Mouse (Mus musculus) macrophage (primary cell): ENCODE measurements around the gene Bckdha. TPM values are rescaled to one million over a fixed set of nuclear protein-coding genes. Genes with fewer than 3 reads are reported as not detected.
A peak's percentile ranks its signal among the peaks of the same experiment; 100 is the strongest.

Source experiments
- H3K27ac ChIP-seq: fragments of 350-480 bp; formaldehyde crosslinking; 2 replicates; pipeline ENCODE4 v1.9.0; 2021
- H3K36me3 ChIP-seq: fragments of 350-480 bp; formaldehyde crosslinking; 2 replicates; pipeline ENCODE4 v1.9.0; 2021; ENCODE audit errors: inconsistent target
- H3K4me3 ChIP-seq: fragments of 350-480 bp; formaldehyde crosslinking; 2 replicates; pipeline ENCODE4 v1.9.0; 2021; ENCODE audit errors: inconsistent target
- H3K79me2 ChIP-seq: fragments of 350-480 bp; formaldehyde crosslinking; 2 replicates; pipeline ENCODE4 v1.9.0; 2021; ENCODE audit errors: inconsistent target
- WGBS: methylation state at CpG from one replicate; pipeline ENCODE4 v1.1.7; 2026; ENCODE audit warnings: inconsistent platforms; ENCODE audit not compliant: missing documents; 5-methylcytosine and 5-hydroxymethylcytosine counted together
- polyA plus RNA-seq: library from polyadenylated mRNA; stranded (reverse); fragments of 250-400 nt; gene quantifications from 3 replicates; pipeline ENCODE4 v1.2.4, GENCODE M21; 2018; ENCODE audit warnings: inconsistent platforms

Bckdha gene
- polyA plus RNA-seq, 1 experiment from 2014 or later: 16.8 TPM

GRCm38 (mm10) chr7:25674297-25674696, 15.5 kb upstream of the Bckdha start:
- WGBS: 20% methylated on average over 9 of the region's 9 CpGs
- H3K4me3 ChIP-seq: no peak overlapping the region

DNA sequence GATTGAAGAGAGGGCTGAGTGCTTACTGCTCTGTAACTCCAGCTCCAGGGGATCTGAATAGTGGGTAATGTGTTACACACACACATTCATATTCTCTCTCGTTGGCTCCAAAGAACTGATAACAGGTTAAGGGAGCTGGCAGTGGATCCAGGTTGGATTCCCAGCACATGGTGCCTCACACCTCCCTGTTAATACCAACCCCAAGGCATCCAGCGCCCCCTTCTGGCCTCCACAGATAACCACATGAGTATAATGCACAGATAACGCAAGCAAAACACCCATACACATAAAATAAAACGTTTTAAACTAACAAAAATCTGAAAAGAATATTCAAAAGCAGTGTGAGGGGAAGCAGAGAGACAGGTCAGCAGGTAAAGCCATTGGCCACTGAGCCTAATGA, 13.7 kb upstream of the Bckdha start:
- WGBS: 73% methylated on average over 4 of the region's 4 CpGs
- H3K36me3 ChIP-seq: peaks cover 11% of the 10 kb centered on the region; the same call in 1 of the 2 replicates
- no peaks in the 10 kb centered on the region for H3K79me2 ChIP-seq
- H3K4me3 ChIP-seq: no peak overlapping the region
- H3K27ac ChIP-seq: no peak overlapping the region

More at GRCm38 (mm10) chr7:25674297-25674696, 15.5 kb upstream of the Bckdha start:
- Histone ChIP-seq H3K36me3 (no peaks in the 10 kb centered on the region), H3K79me2 (no peaks in the 10 kb centered on the region), H3K27ac (no peak overlapping the region)

DNA sequence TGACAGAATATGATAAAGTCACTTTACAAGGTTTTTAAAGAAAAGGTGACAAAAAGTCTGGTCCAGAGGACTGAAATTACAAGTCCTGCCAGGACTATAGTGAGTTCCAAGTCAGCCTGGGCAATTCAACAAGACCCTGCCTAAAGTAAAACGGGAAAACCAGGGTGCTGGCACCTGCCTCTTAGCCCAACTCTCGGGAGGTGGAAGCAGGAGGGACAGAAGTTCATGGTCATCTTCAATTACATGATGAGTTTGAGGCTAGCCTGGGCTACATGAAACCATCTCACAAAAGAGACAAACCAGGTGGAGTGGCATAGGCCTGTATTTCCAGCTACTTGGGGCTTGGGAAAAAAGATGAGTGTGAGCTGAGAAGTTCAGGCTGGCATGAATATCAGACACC, 12.9 kb upstream of the Bckdha start:
- Histone ChIP-seq H3K36me3 (peaks cover 11% of the 10 kb centered on the region; the same call in 1 of the 2 replicates), H3K4me3 (no peak overlapping the region), H3K79me2 (no peaks in the 10 kb centered on the region), H3K27ac (no peak overlapping the region)
- WGBS: 78% methylated on average over 2 of the region's 2 CpGs

GRCm38 (mm10) chr7:25670096-25670495, 11.3 kb upstream of the Bckdha start:
- no peaks in the 10 kb centered on the region for H3K79me2 ChIP-seq
- WGBS: 91% methylated on average over 4 of the region's 4 CpGs
- no peak overlapping the region for H3K27ac ChIP-seq
- H3K4me3 ChIP-seq: no peak overlapping the region
- H3K36me3 ChIP-seq: peaks cover 11% of the 10 kb centered on the region; the same call in 1 of the 2 replicates

GRCm38 (mm10) chr7:25669631-25670030, 10.8 kb upstream of the Bckdha start:
- 88% methylated on average over 9 of the region's 9 CpGs for WGBS
- Histone ChIP-seq H3K36me3 (peaks cover 11% of the 10 kb centered on the region; the same call in 1 of the 2 replicates), H3K79me2 (no peaks in the 10 kb centered on the region), H3K4me3 (no peak overlapping the region), H3K27ac (no peak overlapping the region)

DNA sequence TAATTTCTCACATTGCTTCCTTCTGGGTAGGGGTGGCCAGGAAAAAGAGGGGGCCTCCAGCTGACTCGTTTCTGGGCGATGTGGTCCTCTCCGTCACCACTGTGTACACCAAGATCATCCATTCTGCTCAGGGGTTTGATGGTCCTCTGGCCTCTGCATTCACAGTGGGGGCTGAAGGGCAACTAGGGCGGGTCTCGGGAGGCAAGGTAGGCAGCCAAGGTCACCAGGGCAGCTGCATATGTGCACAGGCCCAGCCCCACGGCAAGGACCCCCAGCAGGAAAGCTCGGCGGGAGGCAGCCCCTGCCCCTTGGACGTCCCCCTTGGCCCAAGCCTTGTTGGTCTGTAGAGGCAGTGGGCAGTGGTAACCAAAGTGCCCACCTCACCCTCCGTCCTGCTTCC, 10.4 kb upstream of the Bckdha start:
- peaks cover 11% of the 10 kb centered on the region; the same call in 1 of the 2 replicates for H3K36me3 ChIP-seq
- no peaks in the 10 kb centered on the region for H3K79me2 ChIP-seq
- 94% methylated on average over 7 of the region's 10 CpGs for WGBS
- no peak overlapping the region for H3K4me3 ChIP-seq
- H3K27ac ChIP-seq: no peak overlapping the region

DNA sequence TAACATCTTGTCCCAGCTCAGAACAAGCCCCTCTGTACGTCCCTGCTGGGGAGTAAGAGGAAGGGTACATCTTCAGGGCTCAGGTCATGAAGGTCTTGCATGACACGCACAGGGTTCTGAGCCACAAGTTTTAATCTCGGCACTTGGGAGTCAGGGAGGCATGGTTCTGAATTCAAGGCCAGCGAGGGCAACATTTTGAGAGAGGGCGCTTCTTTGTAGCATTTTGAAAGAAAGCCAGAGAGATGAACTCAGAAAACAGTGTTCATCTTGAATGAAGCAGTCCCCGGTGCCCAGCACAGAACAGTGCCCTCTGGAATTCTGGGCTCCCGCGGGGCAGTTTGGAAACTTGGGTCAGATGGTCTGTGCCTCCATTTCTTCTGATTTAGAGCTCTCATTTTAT, 7.6 kb upstream of the Bckdha start:
- WGBS: 99% methylated on average over 8 of the region's 8 CpGs
- peaks cover 11% of the 10 kb centered on the region; the same call in 1 of the 2 replicates for H3K36me3 ChIP-seq
- H3K27ac ChIP-seq: no peak overlapping the region
- no peak overlapping the region for H3K4me3 ChIP-seq
- peaks cover 17% of the 10 kb centered on the region; the same call in 1 of the 2 replicates for H3K79me2 ChIP-seq

- Histone ChIP-seq H3K79me2 (peaks cover 72% of the 10 kb centered on the region; the same call in 1 of the 2 replicates), H3K4me3 (peak overlapping the region; percentile 93), H3K27ac (0 out of 2 replicates have a peak overlapping the region, but pooled peaks have one; percentile 97), H3K36me3 (no peaks in the 10 kb centered on the region; the same call in 1 of the 2 replicates)
- WGBS: 31% methylated on average over 9 of the region's 10 CpGs
Observed at GRCm38 (mm10) chr7:25657785-25658184, 996 bp downstream of the Bckdha start.

GRCm38 (mm10) chr7:25655601-25656428, 3.0 kb downstream of the Bckdha start:
- peaks cover 54% of the 10 kb centered on the region; the same call in 1 of the 2 replicates for H3K79me2 ChIP-seq
- H3K4me3 ChIP-seq: no peak overlapping the region
- 72% methylated on average over 11 of the region's 11 CpGs for WGBS
- no peaks in the 10 kb centered on the region for H3K36me3 ChIP-seq
- no peak overlapping the region for H3K27ac ChIP-seq

DNA sequence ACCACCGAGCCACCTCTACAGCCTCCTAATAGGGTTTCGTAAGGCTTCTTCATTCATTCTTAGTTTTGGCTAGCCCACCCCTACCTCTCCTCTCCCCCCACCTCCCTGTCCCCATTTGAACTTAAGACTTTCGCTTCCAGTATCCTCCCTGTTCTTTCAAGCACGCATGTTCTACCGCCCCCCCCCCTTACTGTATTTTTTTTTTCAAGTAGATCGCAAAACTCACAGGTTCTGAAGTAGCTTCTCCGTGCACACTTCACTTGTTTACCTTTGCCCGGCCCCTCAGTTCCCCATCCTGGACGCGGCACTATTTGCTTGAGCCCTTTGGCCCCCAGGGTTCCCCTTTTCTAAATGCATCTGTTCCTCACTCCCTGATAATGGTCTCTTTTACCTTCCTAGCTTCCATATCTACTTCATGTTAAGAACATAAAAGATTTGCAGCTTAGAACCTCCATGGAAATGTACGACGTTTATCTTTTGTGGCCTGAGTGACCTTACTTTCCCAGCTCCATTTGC, 6.5 kb downstream of the Bckdha start:
- Histone ChIP-seq H3K27ac (peak overlapping the region; percentile 77; the same call in 1 of the 2 replicates), H3K4me3 (no peak overlapping the region), H3K36me3 (no peaks in the 10 kb centered on the region), H3K79me2 (peaks cover 29% of the 10 kb centered on the region; the same call in 1 of the 2 replicates)
- 5% methylated on average over 11 of the region's 12 CpGs for WGBS

DNA sequence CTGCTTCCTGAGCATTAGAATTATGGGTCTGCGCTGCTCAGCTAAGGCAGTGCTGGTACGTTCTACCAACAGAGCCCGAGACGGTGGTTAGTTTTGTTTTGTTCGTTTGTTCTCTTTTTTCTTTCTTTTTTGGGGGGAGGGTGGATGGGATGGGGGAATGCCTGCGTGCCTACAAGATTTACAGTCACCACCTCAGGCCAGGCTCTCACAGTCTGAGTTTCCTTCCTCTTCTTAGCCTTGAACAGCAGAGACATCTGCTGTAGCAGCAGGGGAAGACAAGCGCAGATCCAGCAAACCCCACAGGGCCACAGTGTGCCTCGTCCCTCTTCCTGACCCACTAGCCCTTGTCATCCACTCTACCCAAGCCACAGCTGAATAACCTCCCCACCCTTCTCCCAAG, 7.5 kb downstream of the Bckdha start:
- WGBS: 1% methylated on average over 8 of the region's 8 CpGs
- H3K4me3 ChIP-seq: no peak overlapping the region

DNA sequence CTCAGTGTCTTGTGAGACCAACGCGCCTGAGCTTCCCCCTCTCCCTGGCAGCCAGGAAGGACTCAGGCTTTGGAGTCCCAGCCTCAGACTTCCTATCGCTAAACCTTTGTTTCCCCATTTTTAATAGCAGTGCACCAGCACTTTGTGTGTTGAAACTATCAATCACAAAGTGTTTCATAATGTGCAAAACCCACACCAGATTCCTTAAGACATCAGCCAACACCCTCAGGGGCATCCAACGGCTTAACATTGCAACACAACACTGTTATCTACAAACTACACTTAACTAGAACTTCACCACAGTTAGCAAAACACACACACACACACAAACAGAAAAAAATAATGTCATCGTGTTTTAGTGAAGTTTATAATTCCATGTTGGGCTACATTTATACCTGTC, 8.9 kb downstream of the Bckdha start:
- Histone ChIP-seq H3K4me3 (no peak overlapping the region), H3K27ac (peak overlapping the region; percentile 77), H3K36me3 (no peaks in the 10 kb centered on the region), H3K79me2 (peaks cover 6% of the 10 kb centered on the region; the same call in 1 of the 2 replicates)
- WGBS: 0% methylated on average over 4 of the region's 5 CpGs

More for the DNA sequence above, 7.5 kb downstream of the Bckdha start:
- H3K36me3 ChIP-seq: no peaks in the 10 kb centered on the region
- H3K79me2 ChIP-seq: peaks cover 18% of the 10 kb centered on the region; the same call in 1 of the 2 replicates
- H3K27ac ChIP-seq: peak overlapping the region; percentile 77

DNA sequence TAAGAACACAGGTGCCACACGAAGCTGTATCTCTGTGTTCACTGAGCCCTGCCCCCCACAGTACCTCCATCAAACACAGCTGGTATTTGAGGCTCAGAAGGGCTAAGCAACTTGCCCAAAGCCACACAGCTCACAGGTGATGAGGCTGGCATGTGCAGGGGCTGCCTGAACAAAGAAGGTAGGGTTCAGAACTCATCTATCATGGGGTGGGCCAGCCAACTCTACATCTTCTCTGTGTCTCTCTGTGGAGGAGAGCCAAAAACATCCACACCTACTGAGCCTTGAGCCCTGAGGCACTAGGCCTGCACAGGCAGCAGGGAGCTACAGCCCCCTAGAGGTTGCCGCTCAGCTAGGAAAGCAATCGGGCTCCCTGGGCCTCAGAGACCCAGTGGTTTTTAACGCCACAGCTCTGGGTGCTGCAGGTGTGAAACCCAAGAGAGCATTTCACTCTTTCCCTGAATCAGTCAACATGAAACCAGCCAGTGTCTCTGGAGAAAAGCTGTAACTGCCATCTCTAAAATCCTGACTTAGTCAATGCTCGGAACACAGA, 11.1 kb downstream of the Bckdha start:
- 50% methylated on average over 5 of the region's 5 CpGs for whole genome bisulfite sequencing
- Histone ChIP-seq H3K79me2 (no peaks in the 10 kb centered on the region; the same call in 1 of the 2 replicates), H3K4me3 (no peak overlapping the region), H3K36me3 (no peaks in the 10 kb centered on the region), H3K27ac (no peak overlapping the region)

- Histone ChIP-seq H3K27ac (no peak overlapping the region), H3K36me3 (peaks cover 6% of the 10 kb centered on the region; the same call in 1 of the 2 replicates), H3K4me3 (no peak overlapping the region), H3K79me2 (no peaks in the 10 kb centered on the region; the same call in 1 of the 2 replicates)
- 26% methylated on average over 14 of the region's 14 CpGs for WGBS
Observed at GRCm38 (mm10) chr7:25645074-25645473, 13.7 kb downstream of the Bckdha start.
